Mouse (Mus musculus) gastrocnemius, adult 18-20 months (tissue): ENCODE data around the gene Hax1. TPM values are rescaled to one million over a fixed set of nuclear protein-coding genes. Genes with fewer than 3 reads are reported as not detected.

Experiments
- DNase-seq: peaks from one replicate; pipeline ENCODE4 v3.0.0; 2021; ENCODE audit warnings: low spot score
- long read RNA-seq, 2 experiments: library from polyadenylated mRNA; stranded (forward); transcript quantifications; one replicate each; pipeline ENCODE4 v2.0.0; 2021
- total RNA-seq, 2 experiments: library from RNA; stranded (reverse); gene quantifications; 2 replicates each; pipeline ENCODE4 v1.2.3; 2021

Hax1 gene
- 10 to 100 TPM; 47.8 to 58.0 TPM for total RNA-seq
- long read RNA-seq, experiment 1, transcript Hax1-201 (7 exons, 1,139 nt): major isoform, 25 of 37 reads
- long read RNA-seq, experiment 1, partial matches to known transcripts: 2 of 37 reads
- long read RNA-seq, experiment 1, other reads (novel, unspliced or antisense): 9 of 37 reads
- long read RNA-seq, experiment 2, transcript Hax1-201 (7 exons, 1,139 nt): major isoform, 23 of 24 reads
- long read RNA-seq, experiment 2, partial matches to known transcripts: 0 of 24 reads
- long read RNA-seq, experiment 2, other reads (novel, unspliced or antisense): 0 of 24 reads

DNA sequence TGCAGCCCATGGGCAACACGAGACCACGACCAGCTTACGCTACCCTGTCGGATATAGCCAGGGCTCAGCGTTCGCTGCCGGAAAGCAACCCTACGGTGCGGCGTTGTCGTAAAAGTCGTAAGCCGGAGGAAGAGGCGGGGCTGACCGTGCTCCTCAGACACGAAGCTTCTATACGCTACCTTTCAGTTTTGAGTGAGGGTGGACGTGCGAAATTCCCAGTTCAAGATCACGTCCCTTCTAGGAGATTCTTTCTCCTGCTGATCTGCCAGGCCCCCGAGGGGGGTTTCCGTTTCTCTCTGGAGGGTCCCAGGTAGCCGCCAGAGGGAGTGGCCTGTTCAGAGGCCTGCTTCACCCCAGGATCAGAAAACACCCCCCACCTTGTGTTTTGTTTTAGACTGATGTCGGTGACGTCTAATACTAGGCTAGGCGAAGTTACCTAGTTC, at the start of gene Hax1:
Gene Hax1 (minus strand): TSS at position 169 of the 443 bp plus-strand sequence.
- peak; percentile 93 for DNase-seq

- no peak for DNase-seq
These were observed 37.7 kb upstream of the Hax1 start for GRCm38 (mm10) chr3:90036263-90036662.

DNA sequence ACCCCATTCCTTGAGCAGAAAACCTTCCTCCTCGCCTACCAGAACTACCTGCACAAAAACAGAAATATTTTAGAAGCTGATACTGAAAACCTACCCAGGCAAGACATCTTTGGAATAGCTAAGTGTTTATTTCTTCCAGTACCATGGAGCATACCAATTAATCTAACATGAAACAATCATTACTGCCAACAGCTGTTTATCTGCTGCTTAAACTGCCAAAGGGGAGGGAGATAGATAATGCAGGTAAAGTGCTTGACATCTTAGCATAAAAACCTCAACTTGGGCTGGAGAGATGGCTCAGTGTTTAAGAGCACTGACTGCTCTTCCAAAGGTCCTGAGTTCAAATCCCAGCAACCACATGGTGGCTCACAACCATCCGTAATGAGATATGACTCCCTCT, 36.1 kb upstream of the Hax1 start:
- DNase-seq: no peak

DNA sequence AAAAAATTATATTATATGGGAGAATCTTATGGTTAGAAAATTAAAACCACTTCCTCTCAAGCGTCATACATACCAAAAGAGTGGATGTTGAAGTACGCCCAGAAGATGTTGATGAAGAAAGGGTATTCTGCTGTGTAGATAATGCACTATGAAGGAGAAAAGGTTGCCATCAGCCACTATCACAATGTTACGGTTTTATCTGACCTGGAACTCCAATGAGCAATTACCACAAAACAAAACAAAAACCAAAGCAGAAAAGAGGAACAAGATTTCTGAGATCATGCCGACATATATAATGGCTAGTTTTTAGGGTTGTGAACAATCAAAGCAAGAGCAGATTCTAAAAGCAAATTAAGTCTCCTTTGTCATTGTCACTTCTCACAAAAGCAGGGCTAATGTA, 18.0 kb upstream of the Hax1 start:
- DNase-seq: no peak

- DNase-seq: no peak
These were observed 11.7 kb upstream of the Hax1 start for GRCm38 (mm10) chr3:90010291-90010690.

GRCm38 (mm10) chr3:90004091-90004796, 5.7 kb upstream of the Hax1 start:
- no peak for DNase-seq

- DNase-seq: no peak
These were observed 1.2 kb upstream of the Hax1 start for GRCm38 (mm10) chr3:89999830-90000229.

DNA sequence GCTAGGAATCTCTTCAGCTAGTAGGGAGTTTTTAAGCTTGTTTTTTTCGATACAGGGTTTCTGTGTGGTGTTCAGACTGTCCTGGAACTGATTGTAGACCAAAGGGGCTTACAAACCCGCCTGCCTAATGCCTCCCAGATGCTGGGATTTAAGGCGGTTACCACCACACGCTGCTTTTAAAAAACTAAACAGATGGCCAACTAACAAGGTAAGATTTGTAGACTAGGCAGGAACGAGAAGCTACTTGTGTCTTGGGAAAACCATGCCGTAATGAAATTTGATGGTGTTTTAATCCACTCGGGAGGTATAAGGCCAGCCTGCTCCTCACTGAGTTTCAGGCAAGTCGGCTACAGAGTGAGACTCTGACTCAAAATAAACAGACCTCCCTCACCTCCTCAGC, 510 bp upstream of the Hax1 start:
- peak; percentile 7 for DNase-seq

DNA sequence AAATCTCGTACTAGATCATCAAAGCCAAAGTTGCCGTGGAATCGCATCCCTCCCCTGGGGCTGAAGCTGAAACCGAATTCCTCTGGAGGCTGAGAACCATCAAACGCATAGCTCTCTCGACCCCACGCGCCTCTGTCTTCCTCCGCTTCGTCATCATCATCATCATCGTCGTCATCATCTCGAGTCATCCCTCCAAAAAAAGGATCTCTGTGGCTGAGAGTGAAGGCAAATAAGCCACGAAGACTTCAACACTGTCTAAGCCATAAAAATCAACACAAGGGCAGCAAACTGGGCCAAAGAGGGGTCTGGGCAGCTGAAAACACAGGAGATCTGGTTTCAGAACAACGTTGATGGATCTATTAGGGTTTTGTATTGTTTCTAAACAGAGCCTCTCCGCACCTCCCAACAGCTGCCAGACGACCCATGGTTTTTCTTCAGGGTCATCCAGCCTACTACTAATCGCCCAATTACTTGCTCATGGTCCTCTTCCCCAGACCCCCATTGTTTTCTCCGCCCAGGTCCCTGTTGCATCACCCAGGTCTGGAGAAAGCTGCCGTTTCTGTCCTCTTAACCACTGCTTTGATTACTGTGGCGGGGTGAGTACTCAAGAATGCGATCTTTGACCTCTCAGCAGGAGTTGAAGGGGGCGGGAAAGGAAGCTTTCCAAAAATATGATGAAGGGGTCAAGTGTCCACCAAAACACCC, 637 bp downstream of the Hax1 start:
- no peak for DNase-seq

DNA sequence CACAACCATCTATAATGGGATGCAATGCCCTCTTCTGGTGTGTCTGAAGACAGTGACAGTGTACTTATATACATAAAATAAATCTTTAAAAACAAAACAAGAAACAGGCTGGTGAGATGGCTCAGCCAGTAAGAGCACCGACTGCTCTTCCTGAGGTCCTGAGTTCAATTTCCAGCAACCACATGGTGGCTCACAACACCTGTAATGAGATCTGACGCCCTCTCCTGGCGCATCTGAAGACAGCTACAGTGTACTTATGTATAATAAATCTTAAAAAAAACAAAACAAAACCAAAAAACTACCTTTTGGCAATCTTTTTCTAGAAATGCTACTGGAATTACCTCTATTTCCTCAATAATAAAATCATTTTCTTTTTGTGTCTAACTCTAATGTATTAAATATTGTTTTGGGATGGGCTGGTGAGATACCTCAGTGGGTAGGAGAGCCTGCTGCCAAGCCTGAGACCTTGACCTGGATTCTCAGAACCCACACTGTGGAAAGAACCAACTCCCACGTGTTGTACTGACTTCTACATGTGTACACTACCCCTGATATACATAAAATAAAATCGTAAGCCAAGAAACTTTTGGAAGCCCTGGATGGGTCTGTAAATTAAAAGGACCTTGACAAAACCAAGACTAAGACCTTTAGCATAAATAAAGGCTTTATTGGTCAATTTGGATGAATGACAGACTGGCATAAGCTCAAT, 3.6 kb downstream of the Hax1 start:
- no peak for DNase-seq

DNA sequence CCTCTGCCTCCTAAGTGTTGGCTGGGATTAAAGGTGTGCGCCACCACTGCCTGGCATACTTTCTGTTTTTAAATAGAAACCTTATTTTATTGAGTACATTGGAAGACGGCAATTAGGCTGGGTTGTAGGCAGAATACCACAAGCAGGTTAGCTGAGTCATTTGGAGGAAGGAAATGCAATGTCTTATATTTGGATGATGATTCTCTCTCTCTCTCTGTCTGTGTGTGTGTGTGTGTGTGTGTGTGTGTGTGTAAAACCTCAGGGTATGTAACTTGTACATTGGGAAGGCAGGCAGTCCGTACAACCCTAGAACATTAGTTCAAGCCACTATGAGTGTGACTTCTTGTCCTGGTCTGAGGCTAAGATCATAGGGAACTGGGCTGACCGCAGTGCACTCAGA, 10.8 kb downstream of the Hax1 start:
- DNase-seq: no peak

GRCm38 (mm10) chr3:89987211-89987610, 11.4 kb downstream of the Hax1 start:
- no peak for DNase-seq

DNA sequence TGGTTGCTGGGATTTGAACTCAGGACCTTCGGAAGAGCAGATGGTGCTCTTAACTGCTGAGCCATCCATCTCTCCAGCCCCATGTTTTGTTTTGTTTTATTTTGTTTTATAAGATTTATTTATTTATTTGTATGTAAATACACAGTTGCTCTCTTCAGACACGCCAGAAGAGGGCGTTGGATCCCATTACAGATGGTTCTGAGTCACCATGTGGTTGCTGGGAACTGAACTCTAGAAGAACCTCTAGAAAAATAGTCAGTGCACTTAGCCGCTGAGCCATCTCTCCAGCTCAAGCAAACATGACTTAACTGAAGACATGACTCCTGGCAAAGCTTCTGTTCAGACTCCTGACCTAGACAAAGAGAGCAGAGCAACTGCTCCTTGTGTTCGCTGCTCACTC, 16.2 kb downstream of the Hax1 start:
- no peak for DNase-seq

- no peak for DNase-seq
These were observed 21.7 kb downstream of the Hax1 start for GRCm38 (mm10) chr3:89976859-89977258.

GRCm38 (mm10) chr3:89968509-89968908, 30.1 kb downstream of the Hax1 start:
- no peak for DNase-seq

DNA sequence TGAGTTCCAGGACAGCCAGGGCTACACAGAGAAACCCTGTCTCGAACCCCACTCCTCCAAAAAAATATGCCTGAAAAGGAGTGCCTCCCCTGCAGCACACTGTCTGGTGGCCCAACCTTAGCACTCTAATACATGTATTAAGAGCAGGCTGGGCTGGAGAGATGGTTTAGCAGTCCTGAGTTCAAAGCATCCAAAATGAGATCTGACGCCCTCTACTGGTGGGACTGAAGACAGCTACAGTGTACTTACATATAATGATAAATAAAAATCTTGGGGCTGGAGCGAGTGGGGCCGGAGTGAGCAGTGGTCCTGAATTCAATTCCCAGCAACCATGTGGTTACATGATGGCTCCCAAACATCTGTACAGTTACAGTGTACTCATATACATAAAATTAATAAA, 31.6 kb downstream of the Hax1 start:
- no peak for DNase-seq

- DNase-seq: no peak
These were observed 32.6 kb downstream of the Hax1 start for GRCm38 (mm10) chr3:89965972-89966371.

DNA sequence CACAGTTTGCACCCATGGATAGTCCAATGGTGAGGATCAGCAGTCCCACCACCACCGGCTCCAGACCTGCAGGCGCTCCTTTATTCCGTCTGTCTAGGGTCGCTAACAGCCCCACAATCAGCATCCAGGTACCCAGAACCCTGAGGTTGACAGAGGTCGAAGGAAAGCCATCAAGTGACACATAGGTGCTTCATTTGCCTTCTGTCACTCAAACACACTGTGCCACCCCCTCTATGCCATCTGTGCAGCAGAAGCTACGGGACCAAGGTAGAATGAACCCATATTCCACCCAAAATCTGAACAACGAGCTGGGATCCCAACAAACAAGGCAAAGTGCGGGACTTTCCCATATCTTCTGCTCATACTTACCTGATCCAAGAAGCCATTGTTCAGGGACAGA, 33.0 kb downstream of the Hax1 start:
- no peak for DNase-seq

GRCm38 (mm10) chr3:89963926-89964739, 34.4 kb downstream of the Hax1 start:
- peak; percentile 67 for DNase-seq

DNA sequence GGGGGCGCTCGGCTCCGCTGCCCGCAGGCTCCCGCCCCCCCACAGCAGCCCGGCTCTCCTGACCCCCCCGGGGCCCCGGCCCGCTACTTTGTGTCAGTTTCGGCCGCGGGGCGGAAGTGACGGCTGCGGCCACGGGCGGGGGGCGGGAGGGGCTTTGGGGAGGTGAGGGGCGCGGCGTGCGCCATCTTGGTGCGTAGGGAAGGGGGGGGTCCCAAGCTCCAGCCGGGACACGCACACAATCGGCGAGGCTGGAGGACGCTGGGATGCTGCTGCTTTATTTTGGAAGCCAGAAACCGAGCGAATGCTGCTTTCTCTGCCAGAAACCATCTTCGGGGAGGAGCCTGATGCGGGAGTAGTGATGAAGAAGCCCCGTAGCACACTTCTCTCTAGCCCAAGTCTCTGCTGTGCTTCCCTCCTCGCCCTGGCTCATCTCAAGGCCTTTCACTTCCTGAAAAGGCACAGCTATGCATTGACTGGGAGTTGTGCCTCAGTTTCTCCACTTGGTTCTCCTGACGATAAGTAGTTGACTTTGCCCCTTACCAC, 35.3 kb downstream of the Hax1 start, which contains the start of gene Atp8b2:
Gene Atp8b2 (minus strand): TSS at position 288 of the 543 bp plus-strand sequence.
- DNase-seq: peak; percentile 38
